Mouse (Mus musculus): Measurements from ENCODE around the gene Mei4.

- TF ChIP-seq CTCF (IDR thresholded peaks at IDR 0.05; ENCODE audit: control insufficient read depth, insufficient read depth, insufficient read length) (no peak), MAX (IDR thresholded peaks at IDR 0.05) (no peak), USF1 (IDR thresholded peaks at IDR 0.05; ENCODE audit: low read depth) (no peak), MYOD1 (IDR thresholded peaks at IDR 0.05; ENCODE audit: control insufficient read depth, insufficient read length, low read depth) (no peak), FOSL1 (IDR thresholded peaks at IDR 0.05; ENCODE audit: insufficient read depth, low read length, poor library complexity, severe bottlenecking) (no peak)
Measured at GRCm38 (mm10) chr9:81924744-81925143, 61.3 kb downstream of the Mei4 start.

Measured in C2C12 (cell line).